Mouse (Mus musculus) stomach, embryonic 15.5 days (tissue): ENCODE measurements at regions not wholly inside any gene's neighbourhood (a gene's known extent, or its start where the extent isn't known, plus 50 kb on each side); places are given as distances from the start of the nearest gene placed in this dataset.
A peak's percentile ranks its signal among the peaks of the same experiment; 100 is the strongest.

ENCODE experiments used
- ATAC-seq: fragments of 200-750 bp; cut with Nextera tagmentation; 2 replicates; pipeline ENCODE4 v1.8.0; 2017; ENCODE audit warnings: low read depth, moderate number of reproducible peaks, moderate TSS enrichment; ENCODE audit not compliant: insufficient read depth, low FRiP score
- H3K27ac ChIP-seq: fragments of 300-500 bp; sonication (generic); 2 replicates; pipeline ENCODE4 v1.5.1; 2015; ENCODE audit warnings: mild to moderate bottlenecking, inconsistent platforms
- H3K27me3 ChIP-seq: fragments of 300-500 bp; sonication (generic); replicated peaks from 2 replicates; pipeline ENCODE4 v1.6.1; 2015; ENCODE audit warnings: inconsistent platforms
- H3K36me3 ChIP-seq: fragments of 300-500 bp; sonication (generic); 2 replicates; pipeline ENCODE4 v1.6.1; 2015; ENCODE audit warnings: inconsistent platforms
- H3K4me1 ChIP-seq: fragments of 300-500 bp; sonication (generic); 2 replicates; pipeline ENCODE4 v1.6.1; 2015; ENCODE audit warnings: inconsistent platforms
- H3K4me2 ChIP-seq: fragments of 300-500 bp; sonication (generic); 2 replicates; pipeline ENCODE4 v1.6.1; 2015; ENCODE audit warnings: mild to moderate bottlenecking, inconsistent platforms
- H3K4me3 ChIP-seq: fragments of 300-500 bp; sonication (generic); replicated peaks from 2 replicates; pipeline ENCODE4 v1.5.1; 2015; ENCODE audit warnings: inconsistent platforms
- H3K9ac ChIP-seq: fragments of 300-500 bp; sonication (generic); 2 replicates; pipeline ENCODE4 v1.6.1; 2015; ENCODE audit warnings: inconsistent platforms
- H3K9me3 ChIP-seq: fragments of 300-500 bp; sonication (generic); 2 replicates; pipeline ENCODE4 v1.6.1; 2016; ENCODE audit warnings: inconsistent platforms
- WGBS: fragments of 180-500 bp; shearing (Covaris S2); methylation state at CpG from one replicate; pipeline ENCODE4 v1.1.7; 2015; 5-methylcytosine and 5-hydroxymethylcytosine counted together

- Histone ChIP-seq H3K4me1 (peaks cover 30% of the 10 kb centered on the region), H3K27me3 (no peaks in the 10 kb centered on the region), H3K9ac (no peak overlapping the region), H3K27ac (peak overlapping the region; percentile 37), H3K4me3 (peak overlapping the region; percentile 37), H3K9me3 (no peaks in the 10 kb centered on the region), H3K36me3 (no peaks in the 10 kb centered on the region), H3K4me2 (peak overlapping the region; percentile 74)
- WGBS, result 11% methylated on average over 20 of the region's 20 CpGs
- ATAC-seq, result no peak
Measured at GRCm38 (mm10) chr13:97434961-97435864, 194.3 kb downstream of the Enc1 start.

- no peaks in the 10 kb centered on the region for H3K36me3 ChIP-seq
- no peak overlapping the region for H3K4me2 ChIP-seq
- no peak overlapping the region for H3K9ac ChIP-seq
- no peak for ATAC-seq
- H3K4me1 ChIP-seq, result peaks cover 24% of the 10 kb centered on the region
- H3K27me3 ChIP-seq, result no peaks in the 10 kb centered on the region
- H3K9me3 ChIP-seq, result no peaks in the 10 kb centered on the region
- no peak overlapping the region for H3K27ac ChIP-seq
- no peak overlapping the region for H3K4me3 ChIP-seq
- WGBS, result 80% methylated on average over 7 of the region's 7 CpGs
Measured at GRCm38 (mm10) chr13:97434167-97434566, 193.3 kb downstream of the Enc1 start.

- Histone ChIP-seq H3K4me1 (peaks cover 17% of the 10 kb centered on the region), H3K27ac (no peak overlapping the region), H3K36me3 (no peaks in the 10 kb centered on the region), H3K9me3 (no peaks in the 10 kb centered on the region), H3K27me3 (no peaks in the 10 kb centered on the region), H3K4me3 (no peak overlapping the region), H3K9ac (no peak overlapping the region), H3K4me2 (no peak overlapping the region)
- WGBS, result 44% methylated on average over 4 of the region's 4 CpGs
- ATAC-seq, result no peak
Measured at GRCm38 (mm10) chr13:97432627-97433026, 191.7 kb downstream of the Enc1 start.

GRCm38 (mm10) chr13:97430885-97431284 lies 190.0 kb downstream of the Enc1 start:
- Histone ChIP-seq H3K27ac (no peak overlapping the region), H3K4me3 (no peak overlapping the region), H3K9me3 (no peaks in the 10 kb centered on the region), H3K9ac (no peak overlapping the region), H3K4me1 (peaks cover 8% of the 10 kb centered on the region), H3K4me2 (no peak overlapping the region), H3K27me3 (no peaks in the 10 kb centered on the region), H3K36me3 (no peaks in the 10 kb centered on the region)
- no peak for ATAC-seq
- 54% methylated on average over 2 of the region's 2 CpGs for WGBS

GRCm38 (mm10) chr13:97428163-97428562 lies 187.3 kb downstream of the Enc1 start:
- H3K9me3 ChIP-seq, result no peaks in the 10 kb centered on the region
- H3K36me3 ChIP-seq, result no peaks in the 10 kb centered on the region
- no peak overlapping the region for H3K4me3 ChIP-seq
- no peaks in the 10 kb centered on the region for H3K27me3 ChIP-seq
- no peak for ATAC-seq
- H3K9ac ChIP-seq, result no peak overlapping the region
- 57% methylated on average over 6 of the region's 6 CpGs for WGBS
- no peak overlapping the region for H3K4me2 ChIP-seq
- no peaks in the 10 kb centered on the region for H3K4me1 ChIP-seq
- H3K27ac ChIP-seq, result no peak overlapping the region

GRCm38 (mm10) chr13:97427537-97427936 lies 186.6 kb downstream of the Enc1 start:
- H3K4me2 ChIP-seq, result no peak overlapping the region
- 56% methylated on average over 4 of the region's 4 CpGs for WGBS
- no peaks in the 10 kb centered on the region for H3K4me1 ChIP-seq
- H3K9ac ChIP-seq, result no peak overlapping the region
- H3K4me3 ChIP-seq, result no peak overlapping the region
- no peaks in the 10 kb centered on the region for H3K27me3 ChIP-seq
- no peak overlapping the region for H3K27ac ChIP-seq
- no peaks in the 10 kb centered on the region for H3K9me3 ChIP-seq
- no peaks in the 10 kb centered on the region for H3K36me3 ChIP-seq
- no peak for ATAC-seq

GRCm38 (mm10) chr13:97425731-97426130 lies 184.8 kb downstream of the Enc1 start:
- 82% methylated on average over 9 of the region's 9 CpGs for WGBS
- Histone ChIP-seq H3K27ac (no peak overlapping the region), H3K4me2 (no peak overlapping the region), H3K4me1 (no peaks in the 10 kb centered on the region), H3K27me3 (no peaks in the 10 kb centered on the region), H3K4me3 (no peak overlapping the region), H3K9ac (no peak overlapping the region), H3K36me3 (no peaks in the 10 kb centered on the region), H3K9me3 (no peaks in the 10 kb centered on the region)
- ATAC-seq, result no peak

GRCm38 (mm10) chr13:97423911-97424310 lies 183.0 kb downstream of the Enc1 start:
- Histone ChIP-seq H3K4me2 (no peak overlapping the region), H3K27ac (no peak overlapping the region), H3K36me3 (no peaks in the 10 kb centered on the region), H3K27me3 (no peaks in the 10 kb centered on the region), H3K9ac (no peak overlapping the region), H3K9me3 (no peaks in the 10 kb centered on the region), H3K4me3 (no peak overlapping the region), H3K4me1 (no peaks in the 10 kb centered on the region)
- 39% methylated on average over 6 of the region's 6 CpGs for WGBS
- ATAC-seq, result no peak

GRCm38 (mm10) chr13:97423298-97423817 lies 182.5 kb downstream of the Enc1 start:
- no peak overlapping the region for H3K4me2 ChIP-seq
- H3K9me3 ChIP-seq, result no peaks in the 10 kb centered on the region
- H3K27ac ChIP-seq, result no peak overlapping the region
- H3K4me3 ChIP-seq, result no peak overlapping the region
- no peaks in the 10 kb centered on the region for H3K27me3 ChIP-seq
- no peak for ATAC-seq
- WGBS, result 69% methylated on average over 5 of the region's 5 CpGs
- H3K4me1 ChIP-seq, result no peaks in the 10 kb centered on the region
- no peak overlapping the region for H3K9ac ChIP-seq
- H3K36me3 ChIP-seq, result no peaks in the 10 kb centered on the region

- Histone ChIP-seq H3K4me2 (no peak overlapping the region), H3K4me1 (no peaks in the 10 kb centered on the region), H3K27me3 (no peaks in the 10 kb centered on the region), H3K27ac (no peak overlapping the region), H3K9ac (no peak overlapping the region), H3K36me3 (no peaks in the 10 kb centered on the region), H3K9me3 (no peaks in the 10 kb centered on the region), H3K4me3 (no peak overlapping the region)
- ATAC-seq, result no peak
- 83% methylated on average over 7 of the region's 7 CpGs for WGBS
Measured at GRCm38 (mm10) chr13:97422897-97423296, 182.0 kb downstream of the Enc1 start.

- H3K9me3 ChIP-seq, result no peaks in the 10 kb centered on the region
- no peak overlapping the region for H3K27ac ChIP-seq
- no peak overlapping the region for H3K9ac ChIP-seq
- no peaks in the 10 kb centered on the region for H3K36me3 ChIP-seq
- 85% methylated on average over 3 of the region's 3 CpGs for WGBS
- no peak for ATAC-seq
- no peak overlapping the region for H3K4me3 ChIP-seq
- no peaks in the 10 kb centered on the region for H3K4me1 ChIP-seq
- H3K4me2 ChIP-seq, result no peak overlapping the region
- no peaks in the 10 kb centered on the region for H3K27me3 ChIP-seq
Measured at GRCm38 (mm10) chr13:97421831-97422230, 180.9 kb downstream of the Enc1 start.

- no peak overlapping the region for H3K27ac ChIP-seq
- no peaks in the 10 kb centered on the region for H3K36me3 ChIP-seq
- no peaks in the 10 kb centered on the region for H3K4me1 ChIP-seq
- no peak overlapping the region for H3K4me2 ChIP-seq
- H3K9me3 ChIP-seq, result no peaks in the 10 kb centered on the region
- ATAC-seq, result no peak
- 77% methylated on average over 3 of the region's 3 CpGs for WGBS
- H3K9ac ChIP-seq, result no peak overlapping the region
- no peaks in the 10 kb centered on the region for H3K27me3 ChIP-seq
- no peak overlapping the region for H3K4me3 ChIP-seq
Measured at GRCm38 (mm10) chr13:97420773-97421172, 179.9 kb downstream of the Enc1 start.
